In genomic region chr3:106487551-106487950, GRCm38 (mm10) we compare ENCODE assay signal across 20 mouse cellular contexts. TPM values are rescaled to one million over a fixed set of nuclear protein-coding genes. Genes with fewer than 3 reads are reported as not detected.
DNase-seq lines count a peak whose midpoint lies in the region; ATAC-seq and TF ChIP-seq lines count a peak whose summit lies in the region.
"Had no signal": no experiment of that assay in that cellular context is flagged by ENCODE, and none has a peak within 500 bp of the region (broad histone marks: within the 10 kb centered on the region; RNA-seq: fewer than 3 reads in every experiment).

No protein-coding gene starts in this region.

- no peak for TF ChIP-seq POLR2A in liver, adult 2 months (IDR thresholded peaks at IDR 0.05; ENCODE audit: extremely low read depth, insufficient read depth, low read length)

- no peak overlapping the region for H3K27ac ChIP-seq in liver, adult 2 months (replicated peaks; ENCODE audit: insufficient read depth, low read depth, low read length)
- no peak overlapping the region for H3K27ac ChIP-seq in liver, embryonic 11.5 days (ENCODE audit: low read depth, low read length)
- H3K27ac ChIP-seq in intestine, embryonic 15.5 days, result peak overlapping the region; percentile 48; the same call in 1 of the 2 replicates
- H3K27ac ChIP-seq: embryonic facial prominence, embryonic 13.5 days; forebrain, embryonic 13.5 days; hindbrain, embryonic 12.5 days had no signal

- H3K27me3 ChIP-seq in liver, adult 2 months (ENCODE audit: control insufficient read depth, insufficient read depth, low read length), result no peaks in the 10 kb centered on the region
- no peaks in the 10 kb centered on the region for H3K27me3 ChIP-seq in liver, embryonic 11.5 days (replicated peaks; ENCODE audit: control insufficient read depth, insufficient read depth, low read length)
- H3K27me3 ChIP-seq in intestine, embryonic 15.5 days (replicated peaks), result no peaks in the 10 kb centered on the region

- peaks cover 6% of the 10 kb centered on the region; the same call in 1 of the 2 replicates for H3K36me3 ChIP-seq in liver, adult 2 months (ENCODE audit: control insufficient read depth, insufficient read depth, low read length)
- H3K36me3 ChIP-seq in liver, embryonic 11.5 days (ENCODE audit: control insufficient read depth, insufficient read depth, low read length), result no peaks in the 10 kb centered on the region
- no peaks in the 10 kb centered on the region for H3K36me3 ChIP-seq in intestine, embryonic 15.5 days
- H3K36me3 ChIP-seq: embryonic facial prominence, embryonic 13.5 days; hindbrain, embryonic 12.5 days had no signal

- H3K9me3 ChIP-seq in liver, embryonic 11.5 days (ENCODE audit: control insufficient read depth, low read length), result no peaks in the 10 kb centered on the region
- no peaks in the 10 kb centered on the region for H3K9me3 ChIP-seq in intestine, embryonic 15.5 days
- H3K9me3 ChIP-seq: embryonic facial prominence, embryonic 13.5 days; forebrain, embryonic 13.5 days; hindbrain, embryonic 12.5 days had no signal

- DNase-seq in liver, adult 2 months (ENCODE audit: extremely low read depth, low read depth, low spot score), result peak; percentile 52
- no peak for DNase-seq in liver, embryonic 11.5 days (ENCODE audit: low spot score)
- peak; percentile 41 for DNase-seq in CD4-positive helper T cell, adult 2 months (ENCODE audit: low read depth, low spot score)
- peak; percentile 36 for DNase-seq in naive thymus-derived CD4-positive, alpha-beta T cell, adult 2 months (ENCODE audit: low read depth)
- DNase-seq in urinary bladder, postnatal 4 days (ENCODE audit: low spot score in 2 of 2), result no peak
- no peak for DNase-seq in gastrocnemius, postnatal 10 days
- DNase-seq in thymus, postnatal 14 days, result no peak
- DNase-seq: adrenal gland, adult 2 months; adrenal gland, postnatal 25 days; cerebellum, adult 18-20 months; cerebellum, adult 9-11 months; cerebellum, postnatal 36 days; forebrain, postnatal 0 days; gastrocnemius, postnatal 25 days; heart, postnatal 10 days; heart, postnatal 4 days had no signal

- H3K4me2 ChIP-seq in liver, embryonic 11.5 days, result no peak overlapping the region
- H3K4me2 ChIP-seq in intestine, embryonic 15.5 days (replicated peaks), result no peak overlapping the region
- H3K4me2 ChIP-seq: embryonic facial prominence, embryonic 13.5 days; forebrain, embryonic 13.5 days; hindbrain, embryonic 12.5 days had no signal

- TF ChIP-seq CTCF in liver, adult 2 months (IDR thresholded peaks at IDR 0.05; ENCODE audit: low read depth, low read length), result no peak

- 84% methylated on average over 2 of the region's 2 CpGs for WGBS in liver, adult 2 months
- 96% methylated on average over 2 of the region's 2 CpGs for WGBS in liver, embryonic 11.5 days
- WGBS in intestine, embryonic 15.5 days, result 88% methylated on average over 2 of the region's 2 CpGs

- no peak overlapping the region for H3K4me3 ChIP-seq in liver, adult 2 months (ENCODE audit: insufficient read depth, low read depth, low read length)
- H3K4me3 ChIP-seq in liver, embryonic 11.5 days (ENCODE audit: low read depth, low read length), result no peak overlapping the region
- no peak overlapping the region for H3K4me3 ChIP-seq in intestine, embryonic 15.5 days (replicated peaks)
- H3K4me3 ChIP-seq: embryonic facial prominence, embryonic 13.5 days; forebrain, embryonic 13.5 days; hindbrain, embryonic 12.5 days had no signal

- peaks cover 6% of the 10 kb centered on the region for H3K4me1 ChIP-seq in liver, adult 2 months (ENCODE audit: control insufficient read depth, insufficient read depth, low read length)
- peaks cover 22% of the 10 kb centered on the region for H3K4me1 ChIP-seq in liver, embryonic 11.5 days (replicated peaks; ENCODE audit: control insufficient read depth, insufficient read depth, low read length)
- H3K4me1 ChIP-seq in intestine, embryonic 15.5 days (replicated peaks), result 0 out of 2 replicates have a peak, but pooled peaks cover 3% of the 10 kb centered on the region

- no peak overlapping the region for H3K9ac ChIP-seq in liver, adult 2 months (ENCODE audit: low read depth, low read length)
- no peak overlapping the region for H3K9ac ChIP-seq in liver, embryonic 11.5 days (ENCODE audit: low read depth, low read length)
- no peak overlapping the region for H3K9ac ChIP-seq in intestine, embryonic 15.5 days
- H3K9ac ChIP-seq: embryonic facial prominence, embryonic 13.5 days; forebrain, embryonic 13.5 days; forebrain, postnatal 0 days; hindbrain, embryonic 12.5 days had no signal

- ATAC-seq in liver, embryonic 11.5 days (replicated peaks; ENCODE audit: low FRiP score), result no peak
- no peak for ATAC-seq in intestine, embryonic 15.5 days
- ATAC-seq: forebrain, embryonic 13.5 days; forebrain, postnatal 0 days had no signal

- no peaks in the 10 kb centered on the region for H3K79me2 ChIP-seq in liver, adult 2 months (ENCODE audit: control insufficient read depth, insufficient read depth, low read length)

RNA-seq across cellular contexts. Expression of gene Dennd2d, which starts 5.3 kb away (rescaled TPM):
- total RNA-seq in liver, adult 2 months (2014; rRNA removed), result 7.3 and 8.0 TPM in 2 replicates
- polyA plus RNA-seq in liver, adult 2 months (2012; rRNA removed), result 3.4 and 4.9 TPM in 2 replicates
- polyA plus RNA-seq in liver, embryonic 11.5 days (2014; fragmentation: Nextera tagmentation; extraction: Ambion mirVana), result 5.2 and 6.1 TPM in 2 replicates
- 18.9 and 24.4 TPM in 2 replicates for polyA plus RNA-seq in intestine, embryonic 15.5 days (2015; fragmentation: Nextera tagmentation; extraction: Ambion mirVana)
- under 1 TPM; 0.18 to 0.31 TPM for total RNA-seq in gastrocnemius, postnatal 10 days (2021)

Comparison
In these comparisons a context has a peak if more than half of its experiments do, and no peak if none do; other contexts are left out.
1. DNase-seq: peak in liver, adult 2 months (single experiment), CD4-positive helper T cell, adult 2 months (single experiment) and naive thymus-derived CD4-positive, alpha-beta T cell, adult 2 months (single experiment); none in liver, embryonic 11.5 days (single experiment), urinary bladder, postnatal 4 days (0 of 2), gastrocnemius, postnatal 10 days (single experiment) and thymus, postnatal 14 days (single experiment).